Mouse (Mus musculus) small intestine, adult 2 months (tissue): ENCODE data around the gene Ebna1bp2. TPM values are rescaled to one million over a fixed set of nuclear protein-coding genes. Genes with fewer than 3 reads are reported as not detected.

Source experiments
- H3K27ac ChIP-seq: fragments of 200-500 bp; 2 replicates; pipeline ENCODE4 v1.5.1; 2012; ENCODE audit warnings: low read depth, low read length, control low read depth, inconsistent platforms; ENCODE audit not compliant: insufficient read depth
- H3K27me3 ChIP-seq: fragments of 200-500 bp; 2 replicates; pipeline ENCODE4 v1.6.1; 2012; ENCODE audit warnings: mild to moderate bottlenecking, moderate library complexity, low read length, inconsistent platforms; ENCODE audit not compliant: control insufficient read depth, insufficient read depth
- H3K36me3 ChIP-seq: fragments of 200-500 bp; 2 replicates; pipeline ENCODE4 v1.6.1; 2012; ENCODE audit warnings: mild to moderate bottlenecking, low read length, control low read depth, inconsistent platforms; ENCODE audit not compliant: control insufficient read depth, insufficient read depth
- H3K4me1 ChIP-seq: fragments of 200-500 bp; 2 replicates; pipeline ENCODE4 v1.6.1; 2012; ENCODE audit warnings: low read length, inconsistent platforms, mixed read lengths; ENCODE audit not compliant: control insufficient read depth, insufficient read depth, insufficient read length
- H3K4me3 ChIP-seq: fragments of 200-500 bp; 2 replicates; pipeline ENCODE4 v1.5.1; 2012; ENCODE audit warnings: low read depth, mild to moderate bottlenecking, control low read depth, inconsistent platforms, low read length, moderate library complexity
- CTCF ChIP-seq: fragments of 200-500 bp; IDR thresholded peaks from 2 replicates; pipeline ENCODE4 v1.5.1; 2012; ENCODE audit warnings: low read depth, mild to moderate bottlenecking, control low read depth, inconsistent platforms, low read length, moderate library complexity, mixed read lengths; ENCODE audit not compliant: insufficient replicate concordance, insufficient read length; ENCODE audit errors: extremely low read depth
- POLR2A ChIP-seq: fragments of 200-500 bp; IDR thresholded peaks from 2 replicates; pipeline ENCODE4 v1.6.1; 2012; ENCODE audit warnings: low read depth, mild to moderate bottlenecking, control low read depth, inconsistent platforms, low read length, moderate library complexity
- WGBS: fragments of 180-500 bp; shearing (Covaris S2); methylation state at CpG from one replicate; pipeline ENCODE4 v1.1.7; 2018; 5-methylcytosine and 5-hydroxymethylcytosine counted together
- polyA plus RNA-seq: library from polyadenylated mRNA; depleted of rRNA; stranded (reverse); fragments of >200 nt; gene quantifications from 2 replicates; pipeline ENCODE4 v1.2.3, GENCODE M21; 2012

The Ebna1bp2 gene
- polyA plus RNA-seq, 1 experiment = 11.2 TPM

GRCm38 (mm10) chr4:118589733-118590130 is 30.9 kb upstream of the Ebna1bp2 start:
- 20% methylated on average over 7 of the region's 7 CpGs for whole genome bisulfite sequencing
- H3K4me1 ChIP-seq = no peaks in the 10 kb centered on the region
- H3K27me3 ChIP-seq = 0 out of 2 replicates have a peak, but pooled peaks cover 3% of the 10 kb centered on the region
- no peaks in the 10 kb centered on the region for H3K36me3 ChIP-seq
- H3K4me3 ChIP-seq = no peak overlapping the region
- no peak for TF ChIP-seq POLR2A
- no peak for TF ChIP-seq CTCF
- H3K27ac ChIP-seq = no peak overlapping the region

- Histone ChIP-seq H3K4me3 (no peak overlapping the region), H3K36me3 (no peaks in the 10 kb centered on the region), H3K4me1 (no peaks in the 10 kb centered on the region), H3K27ac (no peak overlapping the region), H3K27me3 (no peaks in the 10 kb centered on the region)
- no peak for TF ChIP-seq POLR2A
- no peak for TF ChIP-seq CTCF
- WGBS = 45% methylated on average over 4 of the region's 4 CpGs
Measured at GRCm38 (mm10) chr4:118604065-118604464, 16.5 kb upstream of the Ebna1bp2 start.

- Histone ChIP-seq H3K4me1 (no peaks in the 10 kb centered on the region), H3K27me3 (no peaks in the 10 kb centered on the region), H3K4me3 (no peak overlapping the region), H3K36me3 (no peaks in the 10 kb centered on the region), H3K27ac (no peak overlapping the region)
- TF ChIP-seq POLR2A (no peak), CTCF (no peak)
- 54% methylated on average over 3 of the region's 3 CpGs for WGBS
Measured at GRCm38 (mm10) chr4:118609836-118610235, 10.8 kb upstream of the Ebna1bp2 start.

GRCm38 (mm10) chr4:118612619-118613018 is 8.0 kb upstream of the Ebna1bp2 start:
- WGBS = 27% methylated on average over 11 of the region's 11 CpGs
- H3K27ac ChIP-seq = no peak overlapping the region

GRCm38 (mm10) chr4:118615412-118615811 is 5.2 kb upstream of the Ebna1bp2 start:
- Histone ChIP-seq H3K27me3 (no peaks in the 10 kb centered on the region), H3K27ac (no peak overlapping the region), H3K4me1 (no peaks in the 10 kb centered on the region), H3K36me3 (no peaks in the 10 kb centered on the region), H3K4me3 (no peak overlapping the region)
- WGBS = 77% methylated on average over 11 of the region's 11 CpGs
- TF ChIP-seq POLR2A (no peak), CTCF (no peak)

More at GRCm38 (mm10) chr4:118612619-118613018, 8.0 kb upstream of the Ebna1bp2 start:
- TF ChIP-seq POLR2A (no peak), CTCF (peak; percentile 68; the same call in 1 of the 2 replicates)
- no peaks in the 10 kb centered on the region for H3K36me3 ChIP-seq
- H3K4me1 ChIP-seq = no peaks in the 10 kb centered on the region
- H3K4me3 ChIP-seq = no peak overlapping the region
- H3K27me3 ChIP-seq = no peaks in the 10 kb centered on the region

GRCm38 (mm10) chr4:118620967-118621320 is 345 bp downstream of the Ebna1bp2 start:
- H3K4me3 ChIP-seq = peak overlapping the region; percentile 83
- no peak overlapping the region for H3K27ac ChIP-seq
- H3K36me3 ChIP-seq = peaks cover 24% of the 10 kb centered on the region
- TF ChIP-seq POLR2A (no peak), CTCF (no peak)
- H3K4me1 ChIP-seq = peaks cover 6% of the 10 kb centered on the region; the same call in 1 of the 2 replicates
- H3K27me3 ChIP-seq = no peaks in the 10 kb centered on the region
- WGBS = under 1% methylated on average over 23 of the region's 23 CpGs

GRCm38 (mm10) chr4:118621781-118622180 is 1.2 kb downstream of the Ebna1bp2 start:
- H3K4me3 ChIP-seq = no peak overlapping the region
- no peaks in the 10 kb centered on the region for H3K27me3 ChIP-seq
- H3K36me3 ChIP-seq = peaks cover 29% of the 10 kb centered on the region
- peaks cover 6% of the 10 kb centered on the region; the same call in 1 of the 2 replicates for H3K4me1 ChIP-seq
- TF ChIP-seq CTCF = no peak
- no peak for TF ChIP-seq POLR2A
- WGBS = 71% methylated on average over 9 of the region's 9 CpGs
- no peak overlapping the region for H3K27ac ChIP-seq

- H3K27me3 ChIP-seq = no peaks in the 10 kb centered on the region
- TF ChIP-seq CTCF = no peak
- no peak for TF ChIP-seq POLR2A
- no peaks in the 10 kb centered on the region for H3K4me1 ChIP-seq
- no peak overlapping the region for H3K27ac ChIP-seq
- H3K4me3 ChIP-seq = no peak overlapping the region
- peaks cover 26% of the 10 kb centered on the region for H3K36me3 ChIP-seq
- WGBS = 92% methylated on average over 5 of the region's 5 CpGs
Measured at GRCm38 (mm10) chr4:118630261-118630660, 9.7 kb downstream of the Ebna1bp2 start.
